Mouse (Mus musculus): Measurements from ENCODE around the gene Raf1. TPM values are rescaled to one million over a fixed set of nuclear protein-coding genes. Genes with fewer than 3 reads are reported as not detected.

The Raf1 gene
- total and polyA plus RNA-seq, 3 experiments: 79.3 to 80.7 TPM; not detected in 1

- Histone ChIP-seq H3K4me1 (ENCODE audit: control insufficient read depth in 1 of 2, insufficient read depth in 2 of 2, low read length in 2 of 2) (peaks cover 11 to 24% of the 10 kb centered on the region in 2 experiments), H3K9me3 (replicated peaks; ENCODE audit: insufficient read depth, low read length) (no peaks in the 10 kb centered on the region), H3K79me2 (ENCODE audit: control insufficient read depth, insufficient read depth, low read length, poor library complexity) (no peaks in the 10 kb centered on the region), H3K9ac (ENCODE audit: control insufficient read depth, low read depth, low read length, poor library complexity, severe bottlenecking) (no peak overlapping the region), H3K27ac (ENCODE audit: control insufficient read depth, low read depth, low read length) (peak overlapping the region; percentile 24; the same call in 1 of the 2 replicates), H3K36me3 (ENCODE audit: control insufficient read depth in 1 of 2, insufficient read depth in 2 of 2, low read length in 2 of 2) (peaks cover 0 to 20% of the 10 kb centered on the region in 2 experiments; a peak in 2 of 4 replicates), H3K4me3 (ENCODE audit: control insufficient read depth in 1 of 2, insufficient read depth in 1 of 2, low read depth in 2 of 2, low read length in 2 of 2) (no peak overlapping the region), H3K27me3 (ENCODE audit: control insufficient read depth in 1 of 2, insufficient read depth in 2 of 2, low read length in 2 of 2) (peaks cover 0 to 2% of the 10 kb centered on the region in 2 experiments; a peak in 1 of 4 replicates)
- TF ChIP-seq GATA1 (IDR thresholded peaks at IDR 0.05; ENCODE audit: low read depth, low read length) (peak; percentile 68), TCF12 (IDR thresholded peaks at IDR 0.05; ENCODE audit: low read depth, low read length) (0 out of 2 replicates have a peak, but pooled peaks have one; percentile 22), POLR2AphosphoS5 (IDR thresholded peaks at IDR 0.05; ENCODE audit: borderline replicate concordance, low read depth, low read length) (no peak), ELF1 (IDR thresholded peaks at IDR 0.05; ENCODE audit: low read depth, low read length) (no peak), ETS1 (IDR thresholded peaks at IDR 0.05; ENCODE audit: low read depth, low read length) (peak; percentile 24; the same call in 1 of the 2 replicates), UBTF (IDR thresholded peaks at IDR 0.05; ENCODE audit: borderline replicate concordance, insufficient read depth, low read depth, low read length) (no peak), MAX (IDR thresholded peaks at IDR 0.05; ENCODE audit: low read length) (no peak), USF1 (IDR thresholded peaks at IDR 0.05; ENCODE audit: low read depth, low read length) (no peak), RCOR1 (IDR thresholded peaks at IDR 0.05; ENCODE audit: low read depth, low read length) (peak; percentile 52; the same call in 1 of the 2 replicates), EP300 (IDR thresholded peaks at IDR 0.05; ENCODE audit: low read depth in 1 of 2, low read length in 2 of 2) (peak; percentile 54 to 62; a peak in 3 of 4 replicates), POLR2A (IDR thresholded peaks at IDR 0.05; ENCODE audit: control insufficient read depth in 1 of 2, insufficient read depth in 1 of 2, low read depth in 1 of 2, low read length in 2 of 2, poor library complexity in 1 of 2) (no peak), BHLHE40 (IDR thresholded peaks at IDR 0.05; ENCODE audit: borderline replicate concordance, low read depth, low read length) (no peak)
- DNase-seq (ENCODE audit: low read depth, low spot score): peak; percentile 59
Observed at GRCm38 (mm10) chr6:115692163-115692950, 15.9 kb upstream of the Raf1 start.

- Histone ChIP-seq H3K27me3 (ENCODE audit: control insufficient read depth in 1 of 2, insufficient read depth in 2 of 2, low read length in 2 of 2) (peaks cover 0 to 2% of the 10 kb centered on the region in 2 experiments; a peak in 1 of 4 replicates), H3K9ac (ENCODE audit: control insufficient read depth, low read depth, low read length, poor library complexity, severe bottlenecking) (no peak overlapping the region), H3K36me3 (ENCODE audit: control insufficient read depth in 1 of 2, insufficient read depth in 2 of 2, low read length in 2 of 2) (peaks cover 0 to 20% of the 10 kb centered on the region in 2 experiments; a peak in 2 of 4 replicates), H3K79me2 (ENCODE audit: control insufficient read depth, insufficient read depth, low read length, poor library complexity) (no peaks in the 10 kb centered on the region), H3K27ac (ENCODE audit: control insufficient read depth, low read depth, low read length) (no peak overlapping the region), H3K4me1 (ENCODE audit: control insufficient read depth in 1 of 2, insufficient read depth in 2 of 2, low read length in 2 of 2) (peaks cover 11 to 24% of the 10 kb centered on the region in 2 experiments), H3K4me3 (ENCODE audit: control insufficient read depth in 1 of 2, insufficient read depth in 1 of 2, low read depth in 2 of 2, low read length in 2 of 2) (no peak overlapping the region), H3K9me3 (replicated peaks; ENCODE audit: insufficient read depth, low read length) (no peaks in the 10 kb centered on the region)
- DNase-seq (ENCODE audit: low read depth, low spot score): peak; percentile 56
- no peak; the same call in 1 of the 2 replicates for TF ChIP-seq MXI1 (IDR thresholded peaks at IDR 0.05; ENCODE audit: low read depth, low read length)
- TF ChIP-seq RAD21 (IDR thresholded peaks at IDR 0.05; ENCODE audit: low read depth, low read length): no peak
- TF ChIP-seq SMC3 (IDR thresholded peaks at IDR 0.05; ENCODE audit: low read depth, low read length): no peak
- no peak for TF ChIP-seq GABPA (IDR thresholded peaks at IDR 0.05; ENCODE audit: low read depth, low read length)
- no peak for TF ChIP-seq KAT2A (conservative IDR thresholded peaks at IDR 0.05; ENCODE audit: low read depth, low read length)
- 0 out of 2 replicates have a peak, but pooled peaks have one; percentile 44 for TF ChIP-seq HCFC1 (IDR thresholded peaks at IDR 0.05; ENCODE audit: low read depth, low read length)
- peak; percentile 80 for TF ChIP-seq GATA1 (IDR thresholded peaks at IDR 0.05; ENCODE audit: low read depth, low read length)
- TF ChIP-seq ZKSCAN1 (IDR thresholded peaks at IDR 0.05; ENCODE audit: low read depth, low read length): no peak
- TF ChIP-seq CHD2 (IDR thresholded peaks at IDR 0.05; ENCODE audit: low read length): no peak
- TF ChIP-seq BHLHE40 (IDR thresholded peaks at IDR 0.05; ENCODE audit: borderline replicate concordance, low read depth, low read length): no peak
- peak; percentile 32; the same call in 1 of the 2 replicates for TF ChIP-seq ZNF384 (IDR thresholded peaks at IDR 0.05; ENCODE audit: low read depth, low read length)
- TF ChIP-seq EP300 (IDR thresholded peaks at IDR 0.05; ENCODE audit: low read depth in 1 of 2, low read length in 2 of 2): peak; percentile 39 to 65; a peak in 3 of 4 replicates
- TF ChIP-seq CTCF (IDR thresholded peaks at IDR 0.05 in 2 of 3, conservative IDR thresholded peaks at IDR 0.05 in 1 of 3; ENCODE audit: control insufficient read depth in 1 of 3, insufficient read depth in 1 of 3, low read depth in 2 of 3, low read length in 3 of 3, poor library complexity in 1 of 3, severe bottlenecking in 1 of 3): no peak
- 0 out of 2 replicates have a peak, but pooled peaks have one; percentile 28 for TF ChIP-seq ETS1 (IDR thresholded peaks at IDR 0.05; ENCODE audit: low read depth, low read length)
- TF ChIP-seq TBP (IDR thresholded peaks at IDR 0.05; ENCODE audit: low read depth, low read length): no peak
- TF ChIP-seq TAL1 (IDR thresholded peaks at IDR 0.05; ENCODE audit: low read length): peak; percentile 28
- no peak for TF ChIP-seq CHD1 (IDR thresholded peaks at IDR 0.05; ENCODE audit: low read depth, low read length)
- TF ChIP-seq MAFK (IDR thresholded peaks at IDR 0.05; ENCODE audit: borderline replicate concordance, low read depth, low read length): no peak
- no peak for TF ChIP-seq ZMIZ1 (IDR thresholded peaks at IDR 0.05; ENCODE audit: low read depth, low read length)
- TF ChIP-seq SIN3A (IDR thresholded peaks at IDR 0.05; ENCODE audit: low read length): no peak
- TF ChIP-seq POLR2A (IDR thresholded peaks at IDR 0.05; ENCODE audit: control insufficient read depth in 1 of 2, insufficient read depth in 1 of 2, low read depth in 1 of 2, low read length in 2 of 2, poor library complexity in 1 of 2): no peak
- TF ChIP-seq UBTF (IDR thresholded peaks at IDR 0.05; ENCODE audit: borderline replicate concordance, insufficient read depth, low read depth, low read length): no peak
- TF ChIP-seq TCF12 (IDR thresholded peaks at IDR 0.05; ENCODE audit: low read depth, low read length): peak; percentile 54; the same call in 1 of the 2 replicates
Observed at GRCm38 (mm10) chr6:115690105-115690504, 13.7 kb upstream of the Raf1 start.

All from MEL (cell line).